Mouse (Mus musculus): ENCODE measurements around the gene Ddn.
A peak's percentile ranks its signal among the peaks of the same experiment; 100 is the strongest.

The Ddn gene

DNA sequence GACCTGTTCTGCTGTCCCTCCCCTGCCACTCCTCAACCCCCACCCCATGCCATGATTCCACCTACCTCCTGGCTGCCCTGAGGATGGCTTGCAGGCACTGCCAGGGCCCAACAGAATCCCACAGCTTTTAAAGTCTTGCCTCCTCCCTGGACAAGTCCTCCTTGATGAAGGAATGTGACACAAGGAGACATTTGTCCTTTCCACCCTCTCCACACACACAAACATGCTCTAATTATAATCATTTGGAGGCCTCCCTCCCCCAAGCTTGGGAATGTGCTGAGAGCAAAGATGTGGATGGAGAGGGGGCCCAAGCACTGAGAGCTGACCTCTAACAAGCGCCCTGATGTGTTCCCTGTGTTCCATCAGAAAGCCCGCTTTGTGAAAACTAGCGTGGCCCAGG, at the start of gene Ddn:
TSS of gene Ddn (minus strand) at position 101 of the 400 bp plus-strand sequence.
- no peak for DNase-seq

- no peak for DNase-seq
These were observed 44.9 kb upstream of the Ddn start for GRCm38 (mm10) chr15:98854214-98854613.

DNA sequence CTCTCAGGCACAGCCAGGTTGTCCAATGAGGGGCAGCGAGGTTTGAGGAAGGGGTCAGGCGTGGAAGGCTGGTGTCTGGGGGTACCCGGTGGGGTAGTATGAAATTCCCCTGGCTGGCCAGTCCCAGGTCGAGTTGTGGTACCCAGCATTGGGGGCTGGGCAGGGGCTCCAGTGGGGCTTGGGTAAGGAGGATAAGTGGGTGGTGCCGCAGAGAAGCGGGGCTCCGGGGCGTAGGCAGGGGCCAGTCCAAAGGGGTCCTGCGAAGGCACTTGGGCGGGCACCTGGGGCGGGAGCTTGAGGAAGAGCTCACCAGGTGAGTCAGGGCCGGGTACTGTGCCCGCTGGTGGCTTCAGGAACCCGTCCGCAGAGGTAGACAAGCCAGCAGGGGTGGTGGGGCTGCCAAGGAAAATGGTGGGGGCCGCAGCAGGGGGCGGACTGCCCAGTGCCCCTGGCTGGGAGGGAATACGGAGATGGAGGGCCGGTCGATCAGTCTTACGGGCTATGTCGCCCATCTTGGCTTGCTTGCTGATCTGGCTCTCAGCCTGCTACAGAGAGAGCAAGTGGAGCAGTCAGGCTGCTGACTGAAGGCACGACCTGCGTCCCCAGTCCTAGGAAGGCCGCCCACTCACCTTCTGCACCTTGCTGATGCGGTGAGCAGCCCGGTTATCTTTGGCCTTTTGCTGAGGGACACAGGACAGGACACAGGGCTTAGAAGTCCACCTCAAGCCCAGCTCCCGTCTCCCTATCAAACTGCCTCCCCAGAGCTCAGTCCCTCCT, 44.1 kb upstream of the Ddn start:
- DNase-seq: peak; percentile 55 to 59

DNA sequence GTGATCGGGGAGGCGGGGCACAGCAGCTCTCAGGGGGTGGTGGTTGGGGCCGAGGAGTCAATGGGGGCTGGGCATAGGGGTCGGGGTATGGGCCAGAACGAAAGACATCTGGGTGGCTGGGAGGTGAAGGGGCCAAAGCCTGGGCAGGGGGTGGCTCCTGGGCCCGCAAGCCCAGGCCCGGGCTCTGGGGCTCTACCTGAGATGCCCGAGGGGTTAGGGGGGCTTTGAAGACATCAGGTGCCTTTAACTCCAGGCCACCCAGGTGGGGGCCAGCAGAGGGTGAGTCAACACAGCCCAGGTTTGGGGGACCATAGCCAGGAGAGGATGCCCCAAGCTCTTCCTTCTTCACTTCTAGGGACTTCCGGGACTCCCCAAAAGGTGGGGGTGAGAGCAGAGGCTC, 43.4 kb upstream of the Ddn start:
- no peak for DNase-seq

DNA sequence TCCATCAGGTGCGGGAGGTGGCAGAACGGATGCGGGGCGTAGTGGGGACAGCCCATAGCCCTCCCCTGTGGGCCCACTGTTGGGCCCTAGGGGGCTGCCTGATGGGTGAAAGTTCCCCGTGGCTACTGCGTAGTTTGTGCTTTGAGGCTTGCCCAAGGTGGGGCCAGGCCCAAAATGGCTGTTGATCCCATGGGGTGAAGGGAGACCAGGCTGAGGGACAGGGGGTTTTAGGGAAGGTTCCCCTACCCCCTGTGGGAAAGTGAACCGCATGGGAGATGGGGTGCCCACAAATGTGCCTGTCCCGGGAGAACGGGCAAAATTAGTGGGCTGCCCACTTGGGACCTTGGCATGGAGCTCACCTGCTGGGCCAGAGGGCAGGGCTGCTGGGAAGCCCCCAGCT, 42.8 kb upstream of the Ddn start:
- no peak for DNase-seq

GRCm38 (mm10) chr15:98851229-98851818, 42.0 kb upstream of the Ddn start:
- no peak for DNase-seq

- peak; percentile 61 to 63 for DNase-seq
These were observed 41.4 kb upstream of the Ddn start for GRCm38 (mm10) chr15:98850668-98851067.

GRCm38 (mm10) chr15:98849956-98850600, 40.8 kb upstream of the Ddn start:
- no peak for DNase-seq

GRCm38 (mm10) chr15:98849165-98849564, 39.9 kb upstream of the Ddn start:
- no peak for DNase-seq

GRCm38 (mm10) chr15:98846140-98846539, 36.9 kb upstream of the Ddn start:
- DNase-seq: no peak

- DNase-seq: no peak
These were observed 35.9 kb upstream of the Ddn start for GRCm38 (mm10) chr15:98845149-98845548.

DNA sequence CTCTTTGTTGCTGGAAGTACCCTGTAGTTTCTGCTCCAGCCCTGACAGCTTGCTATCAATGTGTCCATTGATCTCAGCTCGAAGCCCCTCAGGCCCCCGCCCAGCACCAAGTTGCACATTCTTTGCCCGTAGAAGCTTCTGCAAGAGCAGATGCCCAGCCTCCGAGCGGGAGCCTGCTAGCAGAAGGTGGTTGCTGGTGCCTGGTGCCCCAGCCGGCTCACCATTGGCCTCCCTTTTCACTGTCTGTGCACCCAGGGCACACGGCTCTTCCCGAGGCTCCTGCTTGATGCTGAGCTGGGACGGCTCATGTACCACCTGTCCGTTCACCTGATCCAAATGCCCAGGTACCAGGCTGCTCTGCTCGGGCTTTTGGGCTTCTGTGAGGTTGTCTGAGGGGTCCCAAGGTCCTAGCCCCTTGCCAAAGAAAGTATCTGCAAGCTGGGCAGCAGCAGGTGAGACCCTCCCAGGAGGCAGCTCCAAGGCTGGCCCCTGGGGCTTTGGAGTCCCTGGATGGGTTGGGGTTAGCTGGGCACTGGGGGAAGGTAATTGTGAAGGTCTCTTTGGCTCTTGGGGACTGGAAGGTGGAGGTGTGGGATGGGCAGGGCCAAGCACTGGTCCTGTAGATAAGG, 34.4 kb upstream of the Ddn start:
- no peak for DNase-seq

DNA sequence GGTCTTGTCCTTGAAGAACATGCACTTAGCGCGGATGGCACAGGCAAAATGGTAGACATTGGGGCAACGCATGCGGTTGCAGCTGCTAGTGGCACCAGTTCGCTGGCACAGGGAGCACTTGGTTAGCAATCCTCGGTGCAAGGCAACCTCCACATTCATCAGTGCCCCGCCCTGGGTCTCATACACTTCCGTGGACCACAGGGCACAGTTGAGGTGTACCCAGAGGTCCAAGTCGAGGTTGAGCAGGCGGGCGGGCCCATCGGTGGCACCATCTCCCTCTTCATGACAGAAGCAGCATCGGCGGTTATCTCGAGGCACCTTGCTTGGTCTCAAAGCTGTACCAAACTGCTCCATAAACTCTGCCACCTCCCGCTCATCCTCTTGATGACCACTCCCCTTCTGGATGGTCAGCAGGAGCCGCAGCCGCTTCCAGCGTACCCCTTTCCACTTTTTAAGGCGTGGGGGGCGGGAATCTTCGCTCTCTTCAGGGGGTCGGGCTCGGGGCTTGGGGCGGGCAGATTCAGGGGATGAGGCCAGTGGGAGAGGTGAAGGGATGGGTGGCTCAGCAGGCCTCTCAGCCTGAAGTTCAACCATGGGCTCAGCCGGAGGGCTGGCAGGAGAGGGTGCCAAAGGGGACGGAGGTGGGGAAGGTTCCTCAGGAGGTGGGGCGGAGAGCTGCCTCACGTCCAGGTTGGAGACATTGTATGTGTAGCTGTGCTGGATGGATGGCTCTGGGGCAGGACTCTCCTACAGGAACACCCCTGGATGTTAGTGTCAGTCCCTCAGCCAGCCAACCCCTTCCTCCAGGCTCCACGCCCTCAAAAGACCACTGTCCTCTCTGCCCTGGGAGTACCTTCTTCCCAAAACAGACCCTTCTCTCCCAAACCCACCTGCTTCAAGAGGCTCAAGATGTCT, 30.6 kb upstream of the Ddn start:
- no peak for DNase-seq

DNA sequence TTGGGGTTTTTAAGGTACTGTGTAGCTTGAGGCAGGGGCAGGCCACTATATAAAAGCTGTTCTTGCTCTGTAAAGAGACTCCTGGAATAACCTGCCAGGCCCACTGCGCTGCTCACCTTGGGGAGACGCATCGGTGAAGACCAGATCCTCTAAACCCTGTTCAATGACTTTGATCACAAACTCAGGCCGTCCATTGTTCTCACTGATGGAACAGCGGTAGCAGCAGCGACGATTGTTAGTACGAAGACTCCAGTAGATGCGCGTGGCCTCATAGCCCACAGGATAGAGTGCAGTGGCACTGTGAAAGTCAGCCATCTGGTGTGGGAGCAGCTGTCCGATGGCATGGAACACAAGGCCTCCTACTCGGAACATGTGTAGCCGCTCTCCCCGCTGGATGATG, 29.9 kb upstream of the Ddn start:
- DNase-seq: no peak

DNA sequence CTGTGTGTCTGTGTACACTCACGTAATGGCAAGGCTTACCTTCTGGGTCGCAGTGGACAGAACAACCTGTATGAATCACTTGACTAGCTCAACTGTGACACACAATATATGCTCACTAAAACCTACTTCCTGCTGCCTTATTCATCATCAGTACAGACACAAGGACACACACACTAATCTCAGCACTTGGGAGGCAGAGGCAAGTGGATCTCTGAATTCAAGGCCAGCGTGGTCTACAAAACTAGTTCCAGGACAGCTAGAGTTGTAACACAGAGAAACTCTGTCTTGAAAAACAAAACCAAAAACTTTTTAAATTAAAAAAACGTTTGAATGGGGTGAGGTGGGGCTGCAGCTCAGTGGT, 28.4 kb upstream of the Ddn start:
- DNase-seq: no peak

- DNase-seq: no peak
These were observed 27.9 kb upstream of the Ddn start for GRCm38 (mm10) chr15:98837006-98837742.

GRCm38 (mm10) chr15:98835291-98835690, 26.0 kb upstream of the Ddn start:
- DNase-seq: no peak

GRCm38 (mm10) chr15:98834059-98834458, 24.8 kb upstream of the Ddn start:
- DNase-seq: no peak

GRCm38 (mm10) chr15:98833281-98833680, 24.0 kb upstream of the Ddn start:
- no peak for DNase-seq

- no peak for DNase-seq
These were observed 23.1 kb upstream of the Ddn start for GRCm38 (mm10) chr15:98832161-98833058.

DNA sequence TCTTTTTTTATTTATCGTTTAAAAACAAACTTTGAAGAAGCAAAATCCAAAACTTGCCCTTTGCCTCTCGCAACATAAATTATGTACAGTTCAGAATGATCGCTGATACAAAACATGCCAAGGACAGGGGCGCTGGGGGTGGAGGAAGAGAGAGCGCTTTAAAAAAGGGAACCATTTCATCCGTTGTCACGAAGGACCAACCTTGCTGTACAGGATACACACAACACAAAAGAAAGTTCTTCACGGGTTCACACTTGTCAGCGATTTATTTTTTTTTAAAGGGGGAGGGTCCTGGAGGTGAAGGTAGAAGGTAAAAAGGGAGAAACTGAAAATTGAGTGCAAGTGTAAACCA, 22.4 kb upstream of the Ddn start:
- DNase-seq: no peak

Measured in cerebellum, adult 18-20 months (tissue).